Mouse (Mus musculus) bone marrow, adult 2 months (tissue): ENCODE data around the gene Klhdc8a. TPM values are rescaled to one million over a fixed set of nuclear protein-coding genes. Genes with fewer than 3 reads are reported as not detected.
A peak's percentile ranks its signal among the peaks of the same experiment; 100 is the strongest.

Experiments
- H3K27ac ChIP-seq: fragments of 200-500 bp; 2 replicates; pipeline ENCODE4 v1.5.1; 2012; ENCODE audit warnings: low read depth, mild to moderate bottlenecking, control low read depth, inconsistent platforms, low read length; ENCODE audit not compliant: control insufficient read depth, poor library complexity, insufficient read depth
- H3K4me1 ChIP-seq: fragments of 200-500 bp; 2 replicates; pipeline ENCODE4 v1.6.1; 2011; ENCODE audit warnings: low read length; ENCODE audit not compliant: control insufficient read depth, insufficient read depth
- H3K4me3 ChIP-seq: fragments of 200-500 bp; replicated peaks from 2 replicates; pipeline ENCODE3; 2011; ENCODE audit warnings: mild to moderate bottlenecking, low read depth, low read length, control low read depth; ENCODE audit not compliant: control insufficient read depth
- CTCF ChIP-seq: fragments of 200-500 bp; IDR thresholded peaks from 2 replicates; pipeline ENCODE4 v1.5.1; 2011; ENCODE audit warnings: low read length, control low read depth; ENCODE audit not compliant: control insufficient read depth, insufficient read depth
- POLR2A ChIP-seq: fragments of 200-500 bp; IDR thresholded peaks from 2 replicates; pipeline ENCODE4 v1.6.1; 2011; ENCODE audit warnings: low read depth, mild to moderate bottlenecking, control low read depth, low read length, borderline replicate concordance; ENCODE audit not compliant: control insufficient read depth
- WGBS: fragments of 180-500 bp; shearing (Covaris S2); methylation state at CpG from one replicate; pipeline ENCODE4 v1.1.7; 2018; 5-methylcytosine and 5-hydroxymethylcytosine counted together
- polyA plus RNA-seq: library from polyadenylated mRNA; stranded (reverse); fragments of >200 nt; gene quantifications from 2 replicates; pipeline ENCODE4 v1.2.4, GENCODE M21; 2011; ENCODE audit warnings: low replicate concordance; ENCODE audit not compliant: missing spikeins, insufficient read depth, insufficient read length

Klhdc8a gene
- polyA plus RNA-seq, 1 experiment: not detected

DNA sequence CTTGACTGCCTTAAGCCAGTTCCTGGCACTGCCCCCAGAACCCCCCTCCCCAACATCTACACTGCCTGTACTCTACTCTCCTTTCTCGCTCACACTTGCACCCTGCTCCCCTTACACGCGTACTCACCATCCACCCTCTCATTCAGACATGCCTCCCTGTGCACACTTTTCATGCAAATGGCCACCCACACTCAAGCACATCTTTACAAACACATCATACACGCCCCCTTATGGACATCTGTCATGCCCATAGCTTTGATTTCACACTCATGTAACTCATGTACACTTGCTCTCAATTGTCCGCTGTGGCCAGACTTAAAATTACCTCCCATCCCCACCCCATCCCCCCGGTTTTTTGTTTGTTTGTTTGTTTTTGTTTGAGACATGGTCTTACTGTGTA is 9.5 kb downstream of the Klhdc8a start:
- H3K27ac ChIP-seq: no peak overlapping the region
- H3K4me1 ChIP-seq: peaks cover 8% of the 10 kb centered on the region
- TF ChIP-seq CTCF: no peak
- TF ChIP-seq POLR2A: no peak
- no peak overlapping the region for H3K4me3 ChIP-seq
- 84% methylated on average over 6 of the region's 6 CpGs for WGBS

DNA sequence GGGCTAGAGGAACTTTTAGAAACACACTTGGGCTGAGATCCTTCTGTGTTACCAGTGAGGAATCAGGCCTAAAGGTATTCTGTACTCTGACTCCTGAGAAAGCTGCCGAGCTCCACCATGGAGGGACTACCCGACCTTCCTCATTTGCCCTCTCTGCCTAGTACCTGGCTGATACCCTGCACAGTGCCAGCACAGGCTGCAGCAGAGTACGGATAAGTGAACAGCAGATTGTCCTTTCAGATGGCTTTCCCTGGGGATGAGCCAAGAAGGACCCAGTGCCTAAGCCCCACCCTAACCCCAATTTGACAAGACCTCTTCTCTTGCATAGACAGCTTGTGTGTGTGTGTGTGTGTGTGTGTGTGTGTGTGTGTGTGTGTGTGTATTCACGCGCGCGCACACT is 10.2 kb downstream of the Klhdc8a start:
- peaks cover 8% of the 10 kb centered on the region for H3K4me1 ChIP-seq
- WGBS: 81% methylated on average over 7 of the region's 7 CpGs
- TF ChIP-seq POLR2A (no peak), CTCF (no peak)
- H3K4me3 ChIP-seq: no peak overlapping the region
- H3K27ac ChIP-seq: no peak overlapping the region

DNA sequence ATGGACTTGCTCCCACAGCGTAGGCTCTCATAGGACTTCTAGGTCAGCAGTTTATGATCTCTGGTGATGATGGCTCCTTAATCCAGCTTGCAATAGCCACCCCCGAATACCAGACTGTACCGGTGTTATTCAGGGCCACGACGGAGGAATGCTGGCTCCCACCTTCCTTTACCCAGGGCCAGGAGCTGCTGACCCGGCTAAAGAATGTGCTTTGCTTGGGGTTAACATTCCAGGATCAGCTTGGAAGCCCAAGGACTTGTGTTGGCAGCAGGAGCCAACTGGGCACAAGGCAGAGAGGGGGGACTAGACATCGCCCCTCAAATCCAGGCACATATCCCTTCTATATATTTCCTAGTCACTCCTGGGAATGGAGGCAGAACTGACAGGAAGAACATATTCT is 12.3 kb downstream of the Klhdc8a start:
- WGBS: 82% methylated on average over 7 of the region's 7 CpGs
- Histone ChIP-seq H3K4me1 (peaks cover 8% of the 10 kb centered on the region), H3K27ac (no peak overlapping the region; the same call in 1 of the 2 replicates), H3K4me3 (no peak overlapping the region)
- no peak for TF ChIP-seq CTCF
- no peak for TF ChIP-seq POLR2A

DNA sequence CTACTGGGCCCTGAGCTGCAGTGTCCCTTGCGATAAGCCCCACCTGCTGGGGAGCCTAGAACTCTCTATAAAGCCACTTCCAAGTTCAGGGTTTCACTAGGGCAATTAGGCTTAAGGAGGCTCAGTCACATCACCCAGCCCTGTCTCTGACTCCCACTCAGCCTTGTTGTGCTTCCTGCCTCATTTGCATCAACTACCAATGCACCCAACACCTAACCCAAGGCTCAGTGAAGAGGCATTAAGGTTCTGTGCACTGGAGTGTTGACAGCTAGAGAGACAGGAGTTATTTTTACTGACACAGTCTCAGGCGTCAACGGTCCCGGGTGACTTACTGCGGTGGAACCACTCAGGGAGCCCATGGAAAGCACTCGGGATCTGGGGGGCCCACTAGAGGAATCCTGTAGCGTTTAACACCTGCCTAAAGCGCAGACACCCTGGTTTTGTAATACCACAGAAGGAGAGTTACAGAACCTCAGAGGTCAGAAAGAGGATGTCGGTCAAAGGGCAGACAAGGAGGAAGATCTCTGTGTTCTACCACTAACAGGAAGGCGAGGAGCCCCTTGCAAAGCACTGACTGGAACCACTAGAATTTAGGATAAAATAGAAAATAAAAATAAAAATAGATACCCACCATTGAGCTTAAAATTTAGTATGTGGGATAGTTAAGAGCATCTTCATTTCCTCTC is 12.9 kb downstream of the Klhdc8a start:
- Histone ChIP-seq H3K4me3 (no peak overlapping the region), H3K4me1 (peaks cover 8% of the 10 kb centered on the region), H3K27ac (peak overlapping the region; percentile 75)
- 11% methylated on average over 10 of the region's 10 CpGs for WGBS
- TF ChIP-seq CTCF: no peak; the same call in 1 of the 2 replicates
- no peak for TF ChIP-seq POLR2A

DNA sequence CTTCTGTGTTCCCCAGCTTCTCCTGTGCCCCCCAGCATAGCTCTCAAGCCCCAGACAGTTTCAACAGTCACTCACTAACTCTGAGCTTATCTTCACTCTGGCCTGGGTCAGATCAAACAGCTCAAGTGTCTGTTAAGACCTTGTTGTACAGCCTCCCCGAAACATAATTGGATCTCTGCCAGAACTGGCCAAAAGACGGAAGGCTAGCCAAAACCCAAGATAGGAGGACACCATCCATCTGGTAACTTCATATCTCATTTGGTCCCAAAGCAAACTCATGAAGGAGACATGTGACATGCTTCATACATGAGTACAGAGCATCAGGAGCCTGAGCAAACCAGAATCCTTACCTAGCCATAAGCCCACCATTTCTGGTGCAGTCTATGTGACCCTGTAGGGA is 13.6 kb downstream of the Klhdc8a start:
- Histone ChIP-seq H3K4me1 (peaks cover 8% of the 10 kb centered on the region), H3K27ac (peak overlapping the region; percentile 49), H3K4me3 (no peak overlapping the region)
- WGBS: 20% methylated on average over 2 of the region's 2 CpGs
- no peak for TF ChIP-seq CTCF
- TF ChIP-seq POLR2A: no peak

DNA sequence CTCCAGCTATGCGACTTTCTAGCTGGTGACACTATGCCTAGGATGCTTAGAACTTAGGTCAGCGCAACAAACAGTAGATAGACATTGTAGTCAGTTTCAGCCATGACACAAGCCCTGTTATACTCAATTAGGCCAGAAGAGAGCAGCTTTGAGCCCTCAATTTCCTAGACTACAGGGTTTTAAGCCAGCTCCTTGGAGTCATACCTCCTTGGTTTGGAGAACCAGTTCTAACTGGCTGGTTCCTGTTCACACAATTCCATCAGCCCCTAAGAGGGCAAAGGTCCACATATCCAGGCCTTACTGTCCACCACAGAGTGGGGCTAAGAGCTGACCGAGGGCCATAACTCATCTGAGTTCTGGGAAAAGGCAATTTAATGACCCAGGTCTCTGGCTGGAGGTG is 14.3 kb downstream of the Klhdc8a start:
- TF ChIP-seq CTCF: no peak; the same call in 1 of the 2 replicates
- no peak for TF ChIP-seq POLR2A
- Histone ChIP-seq H3K4me1 (peaks cover 8% of the 10 kb centered on the region), H3K27ac (no peak overlapping the region), H3K4me3 (no peak overlapping the region)
- WGBS: 60% methylated on average over 3 of the region's 3 CpGs

DNA sequence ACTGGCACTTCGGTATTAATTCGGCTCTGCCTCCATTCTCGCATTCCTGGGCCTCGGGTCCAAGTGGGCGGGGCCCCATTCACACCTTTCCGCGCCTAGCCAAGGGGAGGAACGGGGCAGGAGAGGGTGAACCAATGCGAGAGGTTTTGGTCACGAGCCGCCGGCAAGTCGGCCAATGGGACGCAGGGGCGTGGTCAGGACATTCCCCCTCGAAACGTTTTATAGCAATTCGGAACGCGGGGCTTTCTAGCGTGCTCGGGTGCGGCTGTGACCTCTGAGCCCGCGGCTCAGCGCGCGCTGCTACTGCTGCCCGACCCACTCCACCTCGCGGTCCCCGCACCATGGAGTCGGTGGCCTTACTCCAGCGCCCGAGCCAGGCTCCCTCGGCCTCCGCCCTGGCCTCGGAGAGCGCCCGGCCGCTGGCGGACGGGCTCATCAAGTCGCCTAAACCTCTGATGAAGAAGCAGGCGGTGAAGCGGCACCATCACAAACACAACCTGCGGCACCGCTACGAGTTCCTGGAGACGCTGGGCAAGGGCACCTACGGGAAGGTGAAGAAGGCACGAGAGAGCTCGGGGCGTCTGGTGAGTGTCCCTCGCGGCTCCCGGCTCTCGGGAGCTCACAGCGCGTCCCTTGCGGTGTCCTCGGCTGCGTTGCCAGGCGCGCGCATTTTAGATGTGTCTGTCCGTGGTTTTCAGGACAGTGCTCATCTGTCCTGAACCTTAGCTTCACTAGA is 17.6 kb downstream of the Klhdc8a start, which contains the start of gene Nuak2:
TSS of gene Nuak2 (plus strand) at position 238 of the 736 bp plus-strand sequence.
- no peak for TF ChIP-seq CTCF
- TF ChIP-seq POLR2A: peak; percentile 78; the same call in 1 of the 2 replicates
- under 1% methylated on average over 67 of the region's 67 CpGs for WGBS

DNA sequence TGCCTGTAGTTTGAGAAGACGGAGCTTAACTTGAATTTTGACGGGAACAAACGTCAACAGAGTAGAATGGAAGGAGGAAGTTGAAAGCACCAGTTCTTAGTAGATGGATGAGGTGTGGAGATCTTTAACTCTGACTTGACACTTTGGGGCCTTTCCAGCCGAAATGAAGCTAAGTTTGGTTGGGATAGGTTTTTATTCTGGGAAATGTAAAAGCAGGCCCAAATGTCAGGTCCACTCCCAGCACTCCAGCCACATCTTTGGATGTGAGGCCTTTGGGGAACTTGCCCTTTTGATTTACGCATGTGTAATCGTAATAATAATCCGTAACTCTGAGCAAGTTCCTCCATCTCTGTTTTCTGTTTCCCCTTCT is 18.2 kb downstream of the Klhdc8a start:
- Histone ChIP-seq H3K4me1 (peaks cover 10% of the 10 kb centered on the region), H3K4me3 (peak overlapping the region; percentile 90), H3K27ac (peak overlapping the region; percentile 95)
- TF ChIP-seq CTCF (no peak), POLR2A (no peak)
- 4% methylated on average over 7 of the region's 7 CpGs for WGBS

More for the DNA sequence above, 17.6 kb downstream of the Klhdc8a start, which contains the start of gene Nuak2:
- Histone ChIP-seq H3K4me3 (peak within 1 kb of the TSS; percentile 90), H3K27ac (peak within 1 kb of the TSS; percentile 95), H3K4me1 (peaks cover 12% of the 10 kb centered on the region)
